Mouse (Mus musculus) erythroblast, embryonic 14.5 days (primary cell): ENCODE measurements around the gene Kcna4.

Source experiments
- GATA1 ChIP-seq: IDR thresholded peaks from 2 replicates; pipeline ENCODE4 v1.6.1; 2012; ENCODE audit warnings: low read length, inconsistent platforms, mixed read lengths
- TAL1 ChIP-seq: IDR thresholded peaks from 3 replicates; pipeline ENCODE4 v1.6.1; 2012; ENCODE audit warnings: low read length, inconsistent platforms, mixed read lengths

DNA sequence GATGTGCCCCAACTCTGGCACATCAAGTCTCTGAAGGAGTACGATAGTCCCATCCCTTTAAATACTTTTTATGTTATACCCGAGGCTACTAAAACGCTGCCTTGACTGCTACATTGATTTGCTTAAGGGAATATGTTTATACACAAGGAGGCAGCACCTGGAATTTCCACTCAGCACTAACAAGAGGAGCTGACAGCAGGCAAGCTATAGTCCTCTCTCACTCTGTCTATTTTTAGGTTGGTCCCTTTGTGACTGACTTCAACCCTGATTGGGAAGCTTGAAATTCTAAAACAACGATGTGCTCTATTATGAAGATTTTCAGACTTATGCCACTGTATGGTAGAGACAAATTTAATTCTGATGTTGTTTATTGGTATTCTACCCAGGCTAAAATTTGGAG is 15.6 kb downstream of the Kcna4 start:
- no peak for TF ChIP-seq GATA1
- TF ChIP-seq TAL1, result no peak
